In the genomic region with DNA sequence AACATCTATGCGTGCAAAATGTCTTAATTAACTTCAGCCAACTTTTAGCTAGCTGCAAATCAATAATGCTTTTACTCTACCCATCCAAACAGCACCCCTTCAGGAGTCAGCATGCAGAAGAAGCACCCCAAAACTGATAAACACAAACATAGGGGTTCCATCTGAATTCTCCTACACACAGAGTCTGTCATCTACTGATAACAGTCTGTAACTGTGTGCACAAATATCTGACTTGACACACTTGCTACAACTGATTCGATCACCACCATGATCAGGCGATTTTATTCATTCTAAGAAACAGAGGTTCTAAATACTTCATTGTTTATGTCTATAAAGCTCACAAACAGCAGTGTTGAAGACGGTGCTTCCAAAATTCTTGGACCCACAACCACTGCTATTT, we compare ENCODE assay signal across 22 mouse cellular contexts.
DNase-seq lines count a peak whose midpoint lies in the region; ATAC-seq and TF ChIP-seq lines count a peak whose summit lies in the region.
"Had no signal": no experiment of that assay in that cellular context is flagged by ENCODE, and none has a peak within 500 bp of the region (broad histone marks: within the 10 kb centered on the region; RNA-seq: fewer than 3 reads in every experiment).

No protein-coding gene starts in this region.

- no peak overlapping the region for H3K27ac ChIP-seq in liver, embryonic 11.5 days (ENCODE audit: low read depth, low read length)
- no peak overlapping the region for H3K27ac ChIP-seq in MEL (ENCODE audit: control insufficient read depth, low read depth, low read length)
- no peak overlapping the region for H3K27ac ChIP-seq in liver, embryonic 14.5 days
- no peak overlapping the region for H3K27ac ChIP-seq in kidney, embryonic 15.5 days
- H3K27ac ChIP-seq in hindbrain, embryonic 14.5 days, result no peak overlapping the region
- H3K27ac ChIP-seq: embryonic facial prominence, embryonic 15.5 days; forebrain, embryonic 10.5 days; gastrocnemius, adult 2 months; heart, embryonic 13.5 days had no signal

- H3K4me3 ChIP-seq in liver, embryonic 11.5 days (ENCODE audit: low read depth, low read length), result no peak overlapping the region
- H3K4me3 ChIP-seq in MEL (ENCODE audit: control insufficient read depth in 1 of 2, insufficient read depth in 1 of 2, low read depth in 2 of 2, low read length in 2 of 2), result no peak overlapping the region
- no peak overlapping the region for H3K4me3 ChIP-seq in liver, embryonic 14.5 days (ENCODE audit: insufficient read depth in 1 of 2, low read depth in 2 of 2, low read length in 2 of 2)
- H3K4me3 ChIP-seq in kidney, embryonic 15.5 days (replicated peaks), result no peak overlapping the region
- H3K4me3 ChIP-seq in hindbrain, embryonic 14.5 days (replicated peaks; ENCODE audit: low read length), result no peak overlapping the region
- H3K4me3 ChIP-seq: embryonic facial prominence, embryonic 15.5 days; erythroblast, embryonic 14.5 days; forebrain, embryonic 10.5 days; gastrocnemius, adult 2 months; heart, embryonic 13.5 days had no signal

- no peaks in the 10 kb centered on the region for H3K27me3 ChIP-seq in liver, embryonic 11.5 days (replicated peaks; ENCODE audit: control insufficient read depth, insufficient read depth, low read length)
- H3K27me3 ChIP-seq in MEL (ENCODE audit: control insufficient read depth in 1 of 2, insufficient read depth in 2 of 2, low read length in 2 of 2), result no peaks in the 10 kb centered on the region
- H3K27me3 ChIP-seq in liver, embryonic 14.5 days (ENCODE audit: control insufficient read depth, insufficient read depth, low read length), result no peaks in the 10 kb centered on the region
- no peaks in the 10 kb centered on the region for H3K27me3 ChIP-seq in kidney, embryonic 15.5 days
- H3K27me3 ChIP-seq in hindbrain, embryonic 14.5 days (ENCODE audit: control insufficient read depth, insufficient read depth, low read length), result no peaks in the 10 kb centered on the region
- H3K27me3 ChIP-seq: CH12.LX; embryonic facial prominence, embryonic 15.5 days; heart, embryonic 13.5 days had no signal

- TF ChIP-seq CTCF in MEL (IDR thresholded peaks at IDR 0.05 in 2 of 3, conservative IDR thresholded peaks at IDR 0.05 in 1 of 3; ENCODE audit: control insufficient read depth in 1 of 3, insufficient read depth in 1 of 3, low read depth in 2 of 3, low read length in 3 of 3, poor library complexity in 1 of 3, severe bottlenecking in 1 of 3), result no peak
- TF ChIP-seq CTCF in liver, embryonic 14.5 days (IDR thresholded peaks at IDR 0.05; ENCODE audit: low read depth), result no peak

- no peaks in the 10 kb centered on the region for H3K36me3 ChIP-seq in liver, embryonic 11.5 days (ENCODE audit: control insufficient read depth, insufficient read depth, low read length)
- no peaks in the 10 kb centered on the region for H3K36me3 ChIP-seq in MEL (ENCODE audit: control insufficient read depth in 1 of 2, insufficient read depth in 2 of 2, low read length in 2 of 2)
- no peaks in the 10 kb centered on the region for H3K36me3 ChIP-seq in liver, embryonic 14.5 days (replicated peaks; ENCODE audit: control insufficient read depth, insufficient read depth, low read depth)
- H3K36me3 ChIP-seq in kidney, embryonic 15.5 days, result no peaks in the 10 kb centered on the region
- no peaks in the 10 kb centered on the region for H3K36me3 ChIP-seq in hindbrain, embryonic 14.5 days (replicated peaks; ENCODE audit: control insufficient read depth, insufficient read depth)
- H3K36me3 ChIP-seq: embryonic facial prominence, embryonic 15.5 days; forebrain, embryonic 10.5 days; heart, embryonic 13.5 days had no signal

- no peak for TF ChIP-seq EP300 in MEL (IDR thresholded peaks at IDR 0.05; ENCODE audit: low read depth in 1 of 2, low read length in 2 of 2)
- TF ChIP-seq EP300 in liver, embryonic 14.5 days (IDR thresholded peaks at IDR 0.05; ENCODE audit: low read depth), result peak; percentile 36; the same call in 1 of the 2 replicates

- H3K9me3 ChIP-seq in liver, embryonic 11.5 days (ENCODE audit: control insufficient read depth, low read length), result no peaks in the 10 kb centered on the region
- H3K9me3 ChIP-seq in MEL (replicated peaks; ENCODE audit: insufficient read depth, low read length), result no peaks in the 10 kb centered on the region
- no peaks in the 10 kb centered on the region for H3K9me3 ChIP-seq in liver, embryonic 14.5 days (ENCODE audit: control insufficient read depth, low read length)
- no peaks in the 10 kb centered on the region for H3K9me3 ChIP-seq in kidney, embryonic 15.5 days (replicated peaks)
- no peaks in the 10 kb centered on the region for H3K9me3 ChIP-seq in hindbrain, embryonic 14.5 days (ENCODE audit: control insufficient read depth, low read length)
- H3K9me3 ChIP-seq: embryonic facial prominence, embryonic 15.5 days; forebrain, embryonic 10.5 days; heart, embryonic 13.5 days had no signal

- DNase-seq in liver, embryonic 11.5 days (ENCODE audit: low spot score), result no peak
- DNase-seq in liver (no peak), MEL (ENCODE audit: low read depth, low spot score) (peak; percentile 4)
- no peak for DNase-seq in liver, embryonic 14.5 days (ENCODE audit: low read depth in 3 of 3, low spot score in 3 of 3)
- DNase-seq in hindbrain, embryonic 14.5 days (ENCODE audit: low spot score), result no peak
- DNase-seq: adrenal gland, adult 8-10 months; adrenal gland, postnatal 36 days; cerebellum, adult 11 months; cerebellum, adult 8-10 months; cerebellum, postnatal 14 days; embryo, embryonic 11 days; gastrocnemius, adult 2 months; gastrocnemius, postnatal 25 days; heart, postnatal 36 days had no signal

- no peak for TF ChIP-seq RAD21 in MEL (IDR thresholded peaks at IDR 0.05; ENCODE audit: low read depth, low read length)

- no peak overlapping the region for H3K9ac ChIP-seq in liver, embryonic 11.5 days (ENCODE audit: low read depth, low read length)
- H3K9ac ChIP-seq in MEL (ENCODE audit: control insufficient read depth, low read depth, low read length, poor library complexity, severe bottlenecking), result no peak overlapping the region
- H3K9ac ChIP-seq in liver, embryonic 14.5 days (replicated peaks), result no peak overlapping the region
- no peak overlapping the region for H3K9ac ChIP-seq in kidney, embryonic 15.5 days
- no peak overlapping the region for H3K9ac ChIP-seq in hindbrain, embryonic 14.5 days
- H3K9ac ChIP-seq: embryonic facial prominence, embryonic 15.5 days; heart, embryonic 13.5 days had no signal

- no peak overlapping the region for H3K4me2 ChIP-seq in liver, embryonic 11.5 days
- no peak overlapping the region for H3K4me2 ChIP-seq in liver, embryonic 14.5 days (ENCODE audit: low read depth)
- no peak overlapping the region for H3K4me2 ChIP-seq in kidney, embryonic 15.5 days
- no peak overlapping the region for H3K4me2 ChIP-seq in hindbrain, embryonic 14.5 days (replicated peaks)
- H3K4me2 ChIP-seq: embryonic facial prominence, embryonic 15.5 days; heart, embryonic 13.5 days had no signal

- no peaks in the 10 kb centered on the region for H3K4me1 ChIP-seq in liver, embryonic 11.5 days (replicated peaks; ENCODE audit: control insufficient read depth, insufficient read depth, low read length)
- H3K4me1 ChIP-seq in MEL (ENCODE audit: control insufficient read depth in 1 of 2, insufficient read depth in 2 of 2, low read length in 2 of 2), result no peaks in the 10 kb centered on the region
- peaks cover 0 to 5% of the 10 kb centered on the region in 2 experiments; a peak in 2 of 4 replicates for H3K4me1 ChIP-seq in liver, embryonic 14.5 days (replicated peaks; ENCODE audit: control insufficient read depth in 2 of 2, insufficient read depth in 2 of 2, low read length in 1 of 2)
- no peaks in the 10 kb centered on the region for H3K4me1 ChIP-seq in kidney, embryonic 15.5 days
- H3K4me1 ChIP-seq in hindbrain, embryonic 14.5 days (replicated peaks; ENCODE audit: control insufficient read depth, insufficient read depth, low read length), result peaks cover 23% of the 10 kb centered on the region
- H3K4me1 ChIP-seq: embryonic facial prominence, embryonic 15.5 days; heart, embryonic 13.5 days had no signal

- H3K79me2 ChIP-seq in MEL (ENCODE audit: control insufficient read depth, insufficient read depth, low read length, poor library complexity), result no peaks in the 10 kb centered on the region

- no peak for TF ChIP-seq POLR2A in MEL (IDR thresholded peaks at IDR 0.05; ENCODE audit: control insufficient read depth in 1 of 2, insufficient read depth in 1 of 2, low read depth in 1 of 2, low read length in 2 of 2, poor library complexity in 1 of 2)

- 80% methylated on average over 4 of the region's 4 CpGs for WGBS in liver, embryonic 11.5 days
- 52% methylated on average over 4 of the region's 4 CpGs for WGBS in liver, embryonic 14.5 days (ENCODE audit: insufficient replicate concordance)
- 91% methylated on average over 4 of the region's 4 CpGs for WGBS in kidney, embryonic 15.5 days
- 89% methylated on average over 4 of the region's 4 CpGs for WGBS in hindbrain, embryonic 14.5 days

- ATAC-seq in liver, embryonic 11.5 days (replicated peaks; ENCODE audit: low FRiP score), result peak; percentile 56
- ATAC-seq in liver, embryonic 14.5 days (ENCODE audit: insufficient read depth), result peak; percentile 59
- peak; percentile 87 for ATAC-seq in megakaryocyte-erythroid progenitor cell, adult 5-6 weeks (replicated peaks; ENCODE audit: low FRiP score, low TSS enrichment, poor library complexity, severe bottlenecking)
- ATAC-seq in kidney, embryonic 15.5 days (replicated peaks; ENCODE audit: low FRiP score), result no peak
- no peak for ATAC-seq in hindbrain, embryonic 14.5 days (ENCODE audit: low FRiP score)
- ATAC-seq: forebrain, embryonic 14.5 days had no signal

TF ChIP-seq in MEL, 35 proteins besides CTCF, POLR2A, EP300 and RAD21:
- TF ChIP-seq ETS1 (IDR thresholded peaks at IDR 0.05; ENCODE audit: low read depth, low read length), result no peak

Comparison
In these comparisons a context has a peak if more than half of its experiments do, and no peak if none do; other contexts are left out.
1. ATAC-seq: peak in liver, embryonic 11.5 days (single experiment), liver, embryonic 14.5 days (single experiment) and megakaryocyte-erythroid progenitor cell, adult 5-6 weeks (single experiment); none in kidney, embryonic 15.5 days (single experiment) and hindbrain, embryonic 14.5 days (single experiment).